ENCODE assay signal across 9 mouse cellular contexts in genomic region chr8:87833841-87834620, GRCm38 (mm10).
DNase-seq lines count a peak whose midpoint lies in the region; ATAC-seq and TF ChIP-seq lines count a peak whose summit lies in the region.
"Had no signal": no experiment of that assay in that cellular context is flagged by ENCODE, and none has a peak within 500 bp of the region (broad histone marks: within the 10 kb centered on the region; RNA-seq: fewer than 3 reads in every experiment).

No protein-coding gene starts in this region.

- no peak overlapping the region; the same call in 1 of the 2 replicates for H3K9ac ChIP-seq in forebrain, embryonic 16.5 days (replicated peaks; ENCODE audit: low read depth, low read length)
- no peak overlapping the region for H3K9ac ChIP-seq in limb, embryonic 14.5 days (ENCODE audit: low read depth, low read length, severe bottlenecking)
- H3K9ac ChIP-seq in neural tube, embryonic 11.5 days (ENCODE audit: low read length), result no peak overlapping the region; the same call in 1 of the 2 replicates

- H3K4me2 ChIP-seq in forebrain, embryonic 16.5 days (ENCODE audit: low read length), result 0 out of 2 replicates have a peak overlapping the region, but pooled peaks have one; percentile 7
- peak overlapping the region; percentile 20; the same call in 1 of the 2 replicates for H3K4me2 ChIP-seq in limb, embryonic 14.5 days (replicated peaks; ENCODE audit: low read depth, low read length, severe bottlenecking)
- 0 out of 2 replicates have a peak overlapping the region, but pooled peaks have one; percentile 12 for H3K4me2 ChIP-seq in neural tube, embryonic 11.5 days (ENCODE audit: low read depth)

- no peaks in the 10 kb centered on the region for H3K9me3 ChIP-seq in forebrain, embryonic 16.5 days (ENCODE audit: control insufficient read depth, low read length)
- no peaks in the 10 kb centered on the region for H3K9me3 ChIP-seq in limb, embryonic 14.5 days (ENCODE audit: control insufficient read depth, low read length)
- no peaks in the 10 kb centered on the region for H3K9me3 ChIP-seq in neural tube, embryonic 11.5 days (ENCODE audit: control insufficient read depth, low read length)

- no peaks in the 10 kb centered on the region for H3K27me3 ChIP-seq in forebrain, embryonic 16.5 days (replicated peaks; ENCODE audit: control insufficient read depth, insufficient read depth, low read length)
- no peaks in the 10 kb centered on the region for H3K27me3 ChIP-seq in limb, embryonic 14.5 days (ENCODE audit: control insufficient read depth, insufficient read depth, low read length)
- no peaks in the 10 kb centered on the region for H3K27me3 ChIP-seq in neural tube, embryonic 11.5 days (ENCODE audit: control insufficient read depth, insufficient read depth, low read length)

- 12% methylated on average over 12 of the region's 12 CpGs for WGBS in forebrain, embryonic 16.5 days
- WGBS in limb, embryonic 14.5 days, result 17% methylated on average over 12 of the region's 12 CpGs
- WGBS in neural tube, embryonic 11.5 days, result 15% methylated on average over 12 of the region's 12 CpGs

- peak; percentile 73 for DNase-seq in adrenal gland, postnatal 10 days
- DNase-seq in adrenal gland, adult 8-10 months, result no peak
- DNase-seq in limb, embryonic 14.5 days (ENCODE audit: low spot score), result peak; percentile 44
- peak; percentile 43 for DNase-seq in neural tube, embryonic 11.5 days (ENCODE audit: low spot score)
- no peak for DNase-seq in ovary, postnatal 36 days (ENCODE audit: low spot score)
- no peak for DNase-seq in liver
- no peak for DNase-seq in left cerebral cortex, postnatal 14 days (ENCODE audit: low spot score in 2 of 2)

- no peak for ATAC-seq in forebrain, embryonic 16.5 days
- peak; percentile 24; the same call in 1 of the 2 replicates for ATAC-seq in limb, embryonic 14.5 days (ENCODE audit: low FRiP score, low read depth)
- ATAC-seq in neural tube, embryonic 11.5 days (ENCODE audit: insufficient read depth, low FRiP score, low TSS enrichment), result no peak
- ATAC-seq: intestine, postnatal 0 days had no signal

- H3K4me1 ChIP-seq in forebrain, embryonic 16.5 days (replicated peaks; ENCODE audit: control insufficient read depth, insufficient read depth, low read length), result peaks cover 76% of the 10 kb centered on the region
- peaks cover 84% of the 10 kb centered on the region for H3K4me1 ChIP-seq in limb, embryonic 14.5 days (ENCODE audit: control insufficient read depth, insufficient read depth, low read length)
- peaks cover 78% of the 10 kb centered on the region for H3K4me1 ChIP-seq in neural tube, embryonic 11.5 days (ENCODE audit: control insufficient read depth, insufficient read depth, low read length)

- no peak for TF ChIP-seq POLR2A in limb, embryonic 14.5 days (IDR thresholded peaks at IDR 0.05; ENCODE audit: borderline replicate concordance, extremely low read depth, insufficient read depth, insufficient read length)

- intact Hi-C loops in left cerebral cortex, postnatal 14 days (cut with DNase I), result loop anchor here (10.0 kb wide), 1 partner anchor 121 kb away; the partner anchor contains the start of gene Zfp423

- peak overlapping the region; percentile 52; the same call in 1 of the 2 replicates for H3K27ac ChIP-seq in forebrain, embryonic 16.5 days (ENCODE audit: low read length)
- H3K27ac ChIP-seq in limb, embryonic 14.5 days (replicated peaks; ENCODE audit: low read depth, low read length), result peak overlapping the region; percentile 73
- H3K27ac ChIP-seq in neural tube, embryonic 11.5 days (ENCODE audit: low read depth, low read length), result peak overlapping the region; percentile 96

- H3K4me3 ChIP-seq in forebrain, embryonic 16.5 days (replicated peaks; ENCODE audit: low read length), result no peak overlapping the region
- H3K4me3 ChIP-seq in limb, embryonic 14.5 days (replicated peaks; ENCODE audit: low read length), result no peak overlapping the region
- H3K4me3 ChIP-seq in neural tube, embryonic 11.5 days (ENCODE audit: low read depth, low read length), result no peak overlapping the region

- no peaks in the 10 kb centered on the region for H3K36me3 ChIP-seq in forebrain, embryonic 16.5 days (ENCODE audit: control insufficient read depth, insufficient read depth)
- H3K36me3 ChIP-seq in limb, embryonic 14.5 days (ENCODE audit: control insufficient read depth, insufficient read depth, low read length), result no peaks in the 10 kb centered on the region
- H3K36me3 ChIP-seq in neural tube, embryonic 11.5 days (ENCODE audit: control insufficient read depth, insufficient read depth, low read length), result no peaks in the 10 kb centered on the region

Comparison
In these comparisons a context has a peak if more than half of its experiments do, and no peak if none do; other contexts are left out.
1. DNase-seq: peak in adrenal gland, postnatal 10 days (single experiment), limb, embryonic 14.5 days (single experiment) and neural tube, embryonic 11.5 days (single experiment); none in adrenal gland, adult 8-10 months (single experiment), ovary, postnatal 36 days (single experiment), liver (single experiment) and left cerebral cortex, postnatal 14 days (0 of 2).
2. Peak in every context shown above with its lines, with median percentiles within 50 percentile points of each other: H3K27ac ChIP-seq and H3K4me2 ChIP-seq.